Mouse (Mus musculus): ENCODE measurements around the gene Btnl6. TPM values are rescaled to one million over a fixed set of nuclear protein-coding genes. Genes with fewer than 3 reads are reported as not detected.

Btnl6 gene
- 0.07 TPM in 1 of 2 replicates, not detected in the other for polyA plus RNA-seq (2012; rRNA removed)

DNA sequence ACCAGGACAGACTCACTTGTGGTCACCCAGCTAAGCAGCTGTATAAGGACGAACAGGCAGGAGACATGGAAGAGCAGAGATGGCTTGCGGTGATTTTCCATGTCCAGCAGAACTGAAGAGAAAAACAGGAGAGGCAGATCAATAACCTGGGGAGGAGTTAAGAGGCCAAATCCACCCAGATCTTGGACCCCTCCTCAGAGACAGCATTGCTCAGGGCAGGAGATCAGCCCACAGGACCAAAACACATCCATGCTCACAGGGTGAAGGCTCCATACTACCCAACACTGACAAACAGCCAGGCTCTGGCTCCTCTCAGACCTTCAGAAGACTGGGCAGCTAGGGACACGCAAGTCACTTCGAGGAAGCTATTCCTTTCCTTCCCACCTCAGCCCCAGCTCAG is at the start of gene Btnl6:
TSS of gene Btnl6 (minus strand) at position 101 of the 400 bp plus-strand sequence.

GRCm38 (mm10) chr17:34564003-34564421 is 46.9 kb upstream of the Btnl6 start, which contains the start of gene Notch4:
Gene Notch4, plus strand, starts transcription at chr17:34564268.

DNA sequence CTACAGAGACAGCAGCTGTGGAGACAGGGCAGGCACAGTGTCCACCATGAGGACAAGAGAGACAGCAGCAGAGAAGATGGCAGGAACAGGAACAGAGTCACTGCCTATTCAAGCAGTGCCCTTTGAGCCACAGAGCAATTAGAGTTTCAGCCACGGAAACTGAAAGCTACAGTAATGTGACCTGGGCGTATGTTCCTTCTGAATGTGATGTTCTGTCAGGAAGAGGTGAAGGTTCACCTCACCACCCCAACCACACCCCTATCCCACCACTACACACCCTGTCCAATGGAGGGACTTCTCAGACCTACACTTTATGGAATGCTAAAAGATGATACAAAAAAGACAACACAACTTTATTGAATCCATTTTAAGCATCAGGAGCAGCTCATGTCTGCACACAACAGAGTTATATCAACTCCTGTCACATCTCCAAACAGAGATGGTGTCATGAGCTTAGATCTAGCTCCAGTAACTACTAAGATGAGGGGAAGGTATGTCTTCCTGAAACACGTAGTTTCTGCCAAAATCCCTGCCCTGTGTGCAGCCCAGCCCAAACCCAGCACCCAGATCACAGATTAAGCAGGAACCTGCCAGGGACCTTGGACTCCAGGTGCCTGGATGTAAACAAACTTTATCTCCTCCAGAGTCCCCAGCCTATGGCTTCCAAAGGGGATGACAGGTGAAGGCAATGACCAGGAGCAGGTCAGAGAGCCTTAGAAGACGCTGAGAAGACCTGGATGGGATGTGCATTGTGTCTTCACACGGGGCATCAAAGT is 39.7 kb downstream of the Btnl6 start, which contains the start of gene Btnl4:
TSS of gene Btnl4 (minus strand) at position 81 of the 776 bp plus-strand sequence.

Other genes with a start within 250 kb of the Btnl6 start
- 5.1 and 7.7 TPM in 2 replicates for gene H2-Aa, start 229.5 kb downstream of the Btnl6 start, polyA plus RNA-seq (2012; rRNA removed)
- gene H2-Eb1, start 211.5 kb downstream of the Btnl6 start, polyA plus RNA-seq (2012; rRNA removed), result 2.8 and 4.2 TPM in 2 replicates
- gene H2-Eb2, start 191.7 kb downstream of the Btnl6 start, polyA plus RNA-seq (2012; rRNA removed), result 0.01 TPM in 2 replicates
- 0.03 and 0.07 TPM in 2 replicates for gene Btnl2, start 162.5 kb downstream of the Btnl6 start, polyA plus RNA-seq (2012; rRNA removed)
- gene Btnl1, start 140.2 kb downstream of the Btnl6 start, polyA plus RNA-seq (2012; rRNA removed), result 0.06 TPM in 1 of 2 replicates, not detected in the other
- 0.19 and 0.24 TPM in 2 replicates for gene BC051142, start 118.5 kb downstream of the Btnl6 start, polyA plus RNA-seq (2012; rRNA removed)
- gene Btnl4, start 40.0 kb downstream of the Btnl6 start, polyA plus RNA-seq (2012; rRNA removed), result 0.04 TPM in 1 of 2 replicates, not detected in the other
- 1.3 TPM in 2 replicates for gene Notch4, start 46.9 kb upstream of the Btnl6 start, polyA plus RNA-seq (2012; rRNA removed)
- 8.8 and 11.4 TPM in 2 replicates for gene Gpsm3, start 72.5 kb upstream of the Btnl6 start, polyA plus RNA-seq (2012; rRNA removed)
- 25.0 and 32.0 TPM in 2 replicates for gene Pbx2, start 73.9 kb upstream of the Btnl6 start, polyA plus RNA-seq (2012; rRNA removed)
- 1.8 and 2.5 TPM in 2 replicates for gene Ager, start 80.5 kb upstream of the Btnl6 start, polyA plus RNA-seq (2012; rRNA removed)
- 70.1 and 71.2 TPM in 2 replicates for gene Rnf5, start 86.3 kb upstream of the Btnl6 start, polyA plus RNA-seq (2012; rRNA removed)
- 28.5 and 31.7 TPM in 2 replicates for gene Agpat1, start 86.9 kb upstream of the Btnl6 start, polyA plus RNA-seq (2012; rRNA removed)
- gene Egfl8, start 98.6 kb upstream of the Btnl6 start, polyA plus RNA-seq (2012; rRNA removed), result 0.44 and 0.77 TPM in 2 replicates
- gene Ppt2, start 111.2 kb upstream of the Btnl6 start, polyA plus RNA-seq (2012; rRNA removed), result 14.4 and 16.0 TPM in 2 replicates
- 0.03 and 0.06 TPM in 2 replicates for gene Prrt1, start 112.2 kb upstream of the Btnl6 start, polyA plus RNA-seq (2012; rRNA removed)
- gene Fkbpl, start 127.4 kb upstream of the Btnl6 start, polyA plus RNA-seq (2012; rRNA removed), result 1.1 and 1.2 TPM in 2 replicates
- 13.7 and 14.1 TPM in 2 replicates for gene Atf6b, start 129.8 kb upstream of the Btnl6 start, polyA plus RNA-seq (2012; rRNA removed)
- gene Tnxb, start 153.2 kb upstream of the Btnl6 start, polyA plus RNA-seq (2012; rRNA removed), result 0.65 and 0.73 TPM in 2 replicates
- 128 and 142 TPM in 2 replicates for gene C4b, start 226.5 kb upstream of the Btnl6 start, polyA plus RNA-seq (2012; rRNA removed)

All from liver, embryonic 18 days (tissue).